Mouse (Mus musculus) testis, postnatal 14 days (tissue): ENCODE results near the gene Slc27a2.
"Not testable (repeated sequence)": the region's sequence is repeated elsewhere in the genome, so short reads cannot be mapped to it uniquely, and the experiment has no call there.

Experiments
- DNase-seq: peaks from one replicate; pipeline ENCODE4 v3.0.0; 2021; ENCODE audit warnings: low spot score

Gene Slc27a2

GRCm38 (mm10) chr2:126552357-126553290 lies at the start of gene Slc27a2:
Gene Slc27a2 (plus strand): TSS chr2:126552407.
- DNase-seq: peak; percentile 66

GRCm38 (mm10) chr2:126505156-126505555 lies 47.1 kb upstream of the Slc27a2 start:
- no peak for DNase-seq

- DNase-seq: no peak
Observed at GRCm38 (mm10) chr2:126507477-126507876, 44.7 kb upstream of the Slc27a2 start.

GRCm38 (mm10) chr2:126508228-126508627 lies 44.0 kb upstream of the Slc27a2 start:
- no peak for DNase-seq

GRCm38 (mm10) chr2:126515069-126515826 lies 37.0 kb upstream of the Slc27a2 start:
- no peak for DNase-seq

GRCm38 (mm10) chr2:126519872-126520581 lies 32.2 kb upstream of the Slc27a2 start:
- DNase-seq: no peak

- no peak for DNase-seq
Observed at GRCm38 (mm10) chr2:126520828-126521227, 31.4 kb upstream of the Slc27a2 start.

- DNase-seq: no peak
Observed at GRCm38 (mm10) chr2:126521471-126521870, 30.7 kb upstream of the Slc27a2 start.

- DNase-seq: no peak
Observed at GRCm38 (mm10) chr2:126522056-126522455, 30.2 kb upstream of the Slc27a2 start.

- DNase-seq: not testable (repeated sequence)
Observed at GRCm38 (mm10) chr2:126523101-126523745, 29.0 kb upstream of the Slc27a2 start.

GRCm38 (mm10) chr2:126524271-126524670 lies 27.9 kb upstream of the Slc27a2 start:
- no peak for DNase-seq

- DNase-seq: no peak
Observed at GRCm38 (mm10) chr2:126527461-126527860, 24.7 kb upstream of the Slc27a2 start.

GRCm38 (mm10) chr2:126530581-126530980 lies 21.6 kb upstream of the Slc27a2 start:
- no peak for DNase-seq

- DNase-seq: no peak
Observed at GRCm38 (mm10) chr2:126537654-126538053, 14.6 kb upstream of the Slc27a2 start.

- no peak for DNase-seq
Observed at GRCm38 (mm10) chr2:126540390-126540925, 11.7 kb upstream of the Slc27a2 start.

- DNase-seq: no peak
Observed at GRCm38 (mm10) chr2:126542211-126542610, 10.0 kb upstream of the Slc27a2 start.

GRCm38 (mm10) chr2:126545297-126545696 lies 6.9 kb upstream of the Slc27a2 start:
- no peak for DNase-seq

GRCm38 (mm10) chr2:126546392-126546791 lies 5.8 kb upstream of the Slc27a2 start:
- DNase-seq: no peak

- DNase-seq: no peak
Observed at GRCm38 (mm10) chr2:126549681-126550080, 2.5 kb upstream of the Slc27a2 start.

GRCm38 (mm10) chr2:126551244-126551890 lies 840 bp upstream of the Slc27a2 start:
- DNase-seq: no peak

GRCm38 (mm10) chr2:126551896-126552295 lies 311 bp upstream of the Slc27a2 start:
- no peak for DNase-seq
